Mouse (Mus musculus) small intestine, adult 2 months (tissue): ENCODE measurements around the gene Etnk1. TPM values are rescaled to one million over a fixed set of nuclear protein-coding genes. Genes with fewer than 3 reads are reported as not detected.

Experiments
- H3K27ac ChIP-seq: fragments of 200-500 bp; 2 replicates; pipeline ENCODE4 v1.5.1; 2012; ENCODE audit warnings: low read depth, low read length, control low read depth, inconsistent platforms; ENCODE audit not compliant: insufficient read depth
- H3K27me3 ChIP-seq: fragments of 200-500 bp; 2 replicates; pipeline ENCODE4 v1.6.1; 2012; ENCODE audit warnings: mild to moderate bottlenecking, moderate library complexity, low read length, inconsistent platforms; ENCODE audit not compliant: control insufficient read depth, insufficient read depth
- H3K36me3 ChIP-seq: fragments of 200-500 bp; 2 replicates; pipeline ENCODE4 v1.6.1; 2012; ENCODE audit warnings: mild to moderate bottlenecking, low read length, control low read depth, inconsistent platforms; ENCODE audit not compliant: control insufficient read depth, insufficient read depth
- H3K4me1 ChIP-seq: fragments of 200-500 bp; 2 replicates; pipeline ENCODE4 v1.6.1; 2012; ENCODE audit warnings: low read length, inconsistent platforms, mixed read lengths; ENCODE audit not compliant: control insufficient read depth, insufficient read depth, insufficient read length
- H3K4me3 ChIP-seq: fragments of 200-500 bp; 2 replicates; pipeline ENCODE4 v1.5.1; 2012; ENCODE audit warnings: low read depth, mild to moderate bottlenecking, control low read depth, inconsistent platforms, low read length, moderate library complexity
- CTCF ChIP-seq: fragments of 200-500 bp; IDR thresholded peaks from 2 replicates; pipeline ENCODE4 v1.5.1; 2012; ENCODE audit warnings: low read depth, mild to moderate bottlenecking, control low read depth, inconsistent platforms, low read length, moderate library complexity, mixed read lengths; ENCODE audit not compliant: insufficient replicate concordance, insufficient read length; ENCODE audit errors: extremely low read depth
- POLR2A ChIP-seq: fragments of 200-500 bp; IDR thresholded peaks from 2 replicates; pipeline ENCODE4 v1.6.1; 2012; ENCODE audit warnings: low read depth, mild to moderate bottlenecking, control low read depth, inconsistent platforms, low read length, moderate library complexity
- WGBS: fragments of 180-500 bp; shearing (Covaris S2); methylation state at CpG from one replicate; pipeline ENCODE4 v1.1.7; 2018; 5-methylcytosine and 5-hydroxymethylcytosine counted together
- polyA plus RNA-seq: library from polyadenylated mRNA; depleted of rRNA; stranded (reverse); fragments of >200 nt; gene quantifications from 2 replicates; pipeline ENCODE4 v1.2.3, GENCODE M21; 2012

Etnk1 gene
- polyA plus RNA-seq, 1 experiment, result 77.7 TPM

DNA sequence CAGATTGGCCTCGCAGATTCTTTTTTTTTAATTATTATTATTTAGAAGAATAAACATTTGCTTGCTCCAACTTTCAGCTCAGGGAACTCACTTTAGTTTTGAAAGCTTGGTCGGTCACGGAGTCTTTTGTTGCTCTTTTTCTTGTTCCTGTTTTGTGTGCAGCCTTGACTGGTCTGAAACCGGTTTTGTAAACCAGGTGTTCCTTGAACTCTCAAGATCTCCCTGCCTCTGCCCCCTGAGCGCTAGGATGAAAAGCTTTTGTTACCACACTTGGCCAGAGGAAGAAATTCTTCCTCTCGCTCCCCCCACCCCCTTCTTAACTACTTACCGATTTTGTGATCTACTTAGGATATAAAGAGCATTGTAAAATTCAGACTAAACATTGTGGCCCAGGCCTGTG, 10.3 kb upstream of the Etnk1 start:
- H3K27ac ChIP-seq, result no peak overlapping the region
- WGBS, result 80% methylated on average over 7 of the region's 7 CpGs

GRCm38 (mm10) chr6:143157401-143157800, 9.6 kb upstream of the Etnk1 start:
- H3K4me3 ChIP-seq, result no peak overlapping the region
- no peak for TF ChIP-seq CTCF
- TF ChIP-seq POLR2A, result no peak
- H3K27me3 ChIP-seq, result no peaks in the 10 kb centered on the region
- 89% methylated on average over 8 of the region's 8 CpGs for WGBS
- peaks cover 22% of the 10 kb centered on the region for H3K4me1 ChIP-seq
- no peak overlapping the region for H3K27ac ChIP-seq
- H3K36me3 ChIP-seq, result no peaks in the 10 kb centered on the region

More for the DNA sequence above, 10.3 kb upstream of the Etnk1 start:
- TF ChIP-seq CTCF (no peak), POLR2A (no peak)
- no peaks in the 10 kb centered on the region for H3K36me3 ChIP-seq
- H3K27me3 ChIP-seq, result no peaks in the 10 kb centered on the region
- H3K4me3 ChIP-seq, result no peak overlapping the region
- peaks cover 24% of the 10 kb centered on the region for H3K4me1 ChIP-seq

DNA sequence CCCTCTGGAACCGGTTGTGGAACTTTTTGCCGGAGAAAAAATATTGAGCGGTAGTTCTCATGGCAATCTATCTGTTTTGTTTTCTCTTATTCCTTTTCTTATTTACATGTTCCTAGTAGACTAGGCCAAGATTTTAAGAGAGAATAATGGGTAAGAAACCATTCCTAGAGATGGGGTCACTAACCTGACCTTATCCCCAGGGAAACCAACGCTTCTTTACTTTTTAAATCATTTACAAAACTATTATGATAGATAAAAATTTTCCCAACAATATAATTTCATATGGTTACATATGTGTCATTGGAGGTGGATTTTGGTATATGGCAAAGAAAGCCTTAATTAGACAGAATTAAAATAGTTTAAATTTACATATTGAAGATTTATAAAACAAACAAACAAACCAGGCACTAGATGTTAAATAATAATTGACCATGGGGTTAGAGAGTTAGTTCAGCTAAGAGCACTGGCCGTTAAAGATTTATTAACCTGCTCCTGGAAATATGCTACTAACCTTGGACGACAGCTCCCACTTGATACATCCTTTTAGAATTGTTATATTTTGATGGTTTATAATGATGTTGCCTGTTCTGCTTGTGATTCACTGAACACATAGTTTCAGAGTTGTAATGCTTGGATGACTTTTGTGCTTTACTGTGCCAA, 6.3 kb upstream of the Etnk1 start:
- Histone ChIP-seq H3K27me3 (no peaks in the 10 kb centered on the region), H3K4me3 (no peak overlapping the region), H3K4me1 (peaks cover 8% of the 10 kb centered on the region), H3K36me3 (no peaks in the 10 kb centered on the region), H3K27ac (no peak overlapping the region)
- TF ChIP-seq CTCF, result no peak
- TF ChIP-seq POLR2A, result no peak
- 84% methylated on average over 6 of the region's 6 CpGs for WGBS

GRCm38 (mm10) chr6:143162161-143162877, 4.7 kb upstream of the Etnk1 start:
- no peaks in the 10 kb centered on the region for H3K36me3 ChIP-seq
- TF ChIP-seq POLR2A, result no peak
- no peak for TF ChIP-seq CTCF
- peaks cover 14% of the 10 kb centered on the region for H3K4me1 ChIP-seq
- H3K4me3 ChIP-seq, result no peak overlapping the region
- 50% methylated on average over 11 of the region's 12 CpGs for WGBS
- no peak overlapping the region for H3K27ac ChIP-seq
- no peaks in the 10 kb centered on the region for H3K27me3 ChIP-seq

GRCm38 (mm10) chr6:143163956-143164905, 2.8 kb upstream of the Etnk1 start:
- no peak for TF ChIP-seq CTCF
- no peak for TF ChIP-seq POLR2A
- Histone ChIP-seq H3K27ac (peak overlapping the region; percentile 30; the same call in 1 of the 2 replicates), H3K36me3 (0 out of 2 replicates have a peak, but pooled peaks cover 3% of the 10 kb centered on the region), H3K4me3 (no peak overlapping the region), H3K4me1 (peaks cover 14% of the 10 kb centered on the region), H3K27me3 (no peaks in the 10 kb centered on the region)
- WGBS, result 37% methylated on average over 15 of the region's 15 CpGs

DNA sequence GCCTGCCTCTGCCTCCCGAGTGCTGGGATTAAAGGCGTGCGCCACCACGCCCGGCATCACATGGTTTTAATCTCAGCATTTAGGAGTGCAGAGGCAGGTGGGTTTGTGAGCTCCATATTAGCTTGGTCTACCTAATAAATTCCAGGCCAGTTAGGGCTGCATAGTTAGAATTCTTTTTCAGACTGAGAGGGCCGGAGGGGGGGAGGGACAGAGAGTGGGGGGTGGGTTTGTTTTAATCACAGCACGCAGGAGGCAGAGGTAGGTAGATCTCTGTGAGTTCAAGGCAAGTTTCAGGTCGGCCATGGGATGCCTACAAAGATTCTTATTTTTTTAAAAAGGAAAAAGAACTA, 2.1 kb upstream of the Etnk1 start:
- TF ChIP-seq POLR2A, result no peak
- TF ChIP-seq CTCF, result no peak
- 85% methylated on average over 8 of the region's 8 CpGs for WGBS
- Histone ChIP-seq H3K27me3 (no peaks in the 10 kb centered on the region), H3K4me1 (peaks cover 17% of the 10 kb centered on the region), H3K27ac (no peak overlapping the region), H3K4me3 (no peak overlapping the region), H3K36me3 (0 out of 2 replicates have a peak, but pooled peaks cover 7% of the 10 kb centered on the region)
